Mouse (Mus musculus): Measurements from ENCODE around the gene Notch1. TPM values are rescaled to one million over a fixed set of nuclear protein-coding genes. Genes with fewer than 3 reads are reported as not detected.

The Notch1 gene
- 48.9 and 66.8 TPM in 2 replicates for polyA plus RNA-seq (2014; fragmentation: Nextera tagmentation; extraction: Ambion mirVana)

GRCm38 (mm10) chr2:26516275-26516674, at the start of gene Notch1:
TSS of gene Notch1 (minus strand) at chr2:26516663.
- no peak for ATAC-seq (ENCODE audit: low FRiP score)
- Histone ChIP-seq H3K9me3 (ENCODE audit: control insufficient read depth, low read length) (no peaks in the 10 kb centered on the region), H3K4me1 (replicated peaks; ENCODE audit: control insufficient read depth, insufficient read depth, low read length) (0 out of 2 replicates have a peak, but pooled peaks cover 4% of the 10 kb centered on the region), H3K4me3 (ENCODE audit: low read depth, low read length) (no peak within 1 kb of the TSS), H3K27ac (ENCODE audit: low read depth, low read length) (no peak within 1 kb of the TSS), H3K27me3 (ENCODE audit: control insufficient read depth, insufficient read depth, low read length) (no peaks in the 10 kb centered on the region), H3K4me2 (replicated peaks; ENCODE audit: low read depth, low read length) (no peak within 1 kb of the TSS), H3K36me3 (ENCODE audit: control insufficient read depth, insufficient read depth, low read length) (no peaks in the 10 kb centered on the region), H3K9ac (ENCODE audit: low read depth, low read length) (no peak within 1 kb of the TSS)
- 60% methylated on average over 12 of the region's 12 CpGs for WGBS
- DNase-seq (ENCODE audit: low spot score), result no peak

GRCm38 (mm10) chr2:26566221-26566620, 49.8 kb upstream of the Notch1 start:
- DNase-seq (ENCODE audit: low spot score) (peak; percentile 69), ATAC-seq (ENCODE audit: low FRiP score) (0 out of 2 replicates have a peak, but pooled peaks have one; percentile 38)
- 19% methylated on average over 4 of the region's 4 CpGs for WGBS
- H3K27ac ChIP-seq (ENCODE audit: low read depth, low read length), result no peak overlapping the region
- no peak overlapping the region for H3K4me3 ChIP-seq (ENCODE audit: low read depth, low read length)
- H3K36me3 ChIP-seq (ENCODE audit: control insufficient read depth, insufficient read depth, low read length), result no peaks in the 10 kb centered on the region
- no peak overlapping the region for H3K4me2 ChIP-seq (replicated peaks; ENCODE audit: low read depth, low read length)
- no peaks in the 10 kb centered on the region for H3K9me3 ChIP-seq (ENCODE audit: control insufficient read depth, low read length)
- no peaks in the 10 kb centered on the region for H3K27me3 ChIP-seq (ENCODE audit: control insufficient read depth, insufficient read depth, low read length)
- no peak overlapping the region for H3K9ac ChIP-seq (ENCODE audit: low read depth, low read length)
- no peaks in the 10 kb centered on the region for H3K4me1 ChIP-seq (replicated peaks; ENCODE audit: control insufficient read depth, insufficient read depth, low read length)

GRCm38 (mm10) chr2:26561351-26562016, 45.0 kb upstream of the Notch1 start:
- 0 out of 2 replicates have a peak overlapping the region, but pooled peaks have one; percentile 3 for H3K4me2 ChIP-seq (replicated peaks; ENCODE audit: low read depth, low read length)
- peak; percentile 71; the same call in 1 of the 2 replicates for ATAC-seq (ENCODE audit: low FRiP score)
- H3K27ac ChIP-seq (ENCODE audit: low read depth, low read length), result no peak overlapping the region
- 0 out of 2 replicates have a peak, but pooled peaks cover 4% of the 10 kb centered on the region for H3K4me1 ChIP-seq (replicated peaks; ENCODE audit: control insufficient read depth, insufficient read depth, low read length)
- WGBS, result 48% methylated on average over 6 of the region's 6 CpGs
- H3K4me3 ChIP-seq (ENCODE audit: low read depth, low read length), result no peak overlapping the region
- DNase-seq (ENCODE audit: low spot score), result peak; percentile 67
- H3K36me3 ChIP-seq (ENCODE audit: control insufficient read depth, insufficient read depth, low read length), result no peaks in the 10 kb centered on the region
- no peaks in the 10 kb centered on the region for H3K27me3 ChIP-seq (ENCODE audit: control insufficient read depth, insufficient read depth, low read length)
- H3K9ac ChIP-seq (ENCODE audit: low read depth, low read length), result no peak overlapping the region
- no peaks in the 10 kb centered on the region for H3K9me3 ChIP-seq (ENCODE audit: control insufficient read depth, low read length)

- H3K4me2 ChIP-seq (replicated peaks; ENCODE audit: low read depth, low read length), result no peak overlapping the region
- no peaks in the 10 kb centered on the region for H3K36me3 ChIP-seq (ENCODE audit: control insufficient read depth, insufficient read depth, low read length)
- no peak overlapping the region for H3K9ac ChIP-seq (ENCODE audit: low read depth, low read length)
- no peaks in the 10 kb centered on the region for H3K27me3 ChIP-seq (ENCODE audit: control insufficient read depth, insufficient read depth, low read length)
- ATAC-seq (ENCODE audit: low FRiP score), result no peak
- H3K4me1 ChIP-seq (replicated peaks; ENCODE audit: control insufficient read depth, insufficient read depth, low read length), result 0 out of 2 replicates have a peak, but pooled peaks cover 4% of the 10 kb centered on the region
- H3K27ac ChIP-seq (ENCODE audit: low read depth, low read length), result no peak overlapping the region
- H3K4me3 ChIP-seq (ENCODE audit: low read depth, low read length), result no peak overlapping the region
- 77% methylated on average over 5 of the region's 5 CpGs for WGBS
- no peaks in the 10 kb centered on the region for H3K9me3 ChIP-seq (ENCODE audit: control insufficient read depth, low read length)
- DNase-seq (ENCODE audit: low spot score), result no peak
Measured at GRCm38 (mm10) chr2:26560506-26560905, 44.0 kb upstream of the Notch1 start.

- H3K4me2 ChIP-seq (replicated peaks; ENCODE audit: low read depth, low read length), result no peak overlapping the region
- no peaks in the 10 kb centered on the region for H3K36me3 ChIP-seq (ENCODE audit: control insufficient read depth, insufficient read depth, low read length)
- 73% methylated on average over 4 of the region's 4 CpGs for WGBS
- no peak overlapping the region for H3K4me3 ChIP-seq (ENCODE audit: low read depth, low read length)
- DNase-seq (ENCODE audit: low spot score) (no peak), ATAC-seq (ENCODE audit: low FRiP score) (no peak)
- H3K27me3 ChIP-seq (ENCODE audit: control insufficient read depth, insufficient read depth, low read length), result no peaks in the 10 kb centered on the region
- H3K4me1 ChIP-seq (replicated peaks; ENCODE audit: control insufficient read depth, insufficient read depth, low read length), result 0 out of 2 replicates have a peak, but pooled peaks cover 4% of the 10 kb centered on the region
- no peak overlapping the region for H3K27ac ChIP-seq (ENCODE audit: low read depth, low read length)
- H3K9ac ChIP-seq (ENCODE audit: low read depth, low read length), result no peak overlapping the region
- H3K9me3 ChIP-seq (ENCODE audit: control insufficient read depth, low read length), result no peaks in the 10 kb centered on the region
Measured at GRCm38 (mm10) chr2:26556535-26556993, 40.1 kb upstream of the Notch1 start.

- Histone ChIP-seq H3K4me1 (replicated peaks; ENCODE audit: control insufficient read depth, insufficient read depth, low read length) (no peaks in the 10 kb centered on the region), H3K4me2 (replicated peaks; ENCODE audit: low read depth, low read length) (no peak overlapping the region), H3K27ac (ENCODE audit: low read depth, low read length) (no peak overlapping the region), H3K27me3 (ENCODE audit: control insufficient read depth, insufficient read depth, low read length) (no peaks in the 10 kb centered on the region), H3K9me3 (ENCODE audit: control insufficient read depth, low read length) (no peaks in the 10 kb centered on the region), H3K4me3 (ENCODE audit: low read depth, low read length) (no peak overlapping the region), H3K9ac (ENCODE audit: low read depth, low read length) (no peak overlapping the region), H3K36me3 (ENCODE audit: control insufficient read depth, insufficient read depth, low read length) (no peaks in the 10 kb centered on the region)
- no peak for DNase-seq (ENCODE audit: low spot score)
- 79% methylated on average over 4 of the region's 4 CpGs for WGBS
- ATAC-seq (ENCODE audit: low FRiP score), result no peak
Measured at GRCm38 (mm10) chr2:26555076-26555475, 38.6 kb upstream of the Notch1 start.

GRCm38 (mm10) chr2:26553904-26554303, 37.4 kb upstream of the Notch1 start:
- Histone ChIP-seq H3K36me3 (ENCODE audit: control insufficient read depth, insufficient read depth, low read length) (no peaks in the 10 kb centered on the region), H3K4me3 (ENCODE audit: low read depth, low read length) (no peak overlapping the region), H3K27me3 (ENCODE audit: control insufficient read depth, insufficient read depth, low read length) (no peaks in the 10 kb centered on the region), H3K4me2 (replicated peaks; ENCODE audit: low read depth, low read length) (no peak overlapping the region), H3K27ac (ENCODE audit: low read depth, low read length) (no peak overlapping the region), H3K9ac (ENCODE audit: low read depth, low read length) (no peak overlapping the region), H3K9me3 (ENCODE audit: control insufficient read depth, low read length) (no peaks in the 10 kb centered on the region), H3K4me1 (replicated peaks; ENCODE audit: control insufficient read depth, insufficient read depth, low read length) (no peaks in the 10 kb centered on the region)
- 85% methylated on average over 9 of the region's 9 CpGs for WGBS
- no peak for ATAC-seq (ENCODE audit: low FRiP score)
- no peak for DNase-seq (ENCODE audit: low spot score)

- Histone ChIP-seq H3K4me2 (replicated peaks; ENCODE audit: low read depth, low read length) (no peak overlapping the region), H3K27ac (ENCODE audit: low read depth, low read length) (no peak overlapping the region), H3K27me3 (ENCODE audit: control insufficient read depth, insufficient read depth, low read length) (no peaks in the 10 kb centered on the region), H3K36me3 (ENCODE audit: control insufficient read depth, insufficient read depth, low read length) (no peaks in the 10 kb centered on the region), H3K4me3 (ENCODE audit: low read depth, low read length) (no peak overlapping the region), H3K9ac (ENCODE audit: low read depth, low read length) (no peak overlapping the region), H3K9me3 (ENCODE audit: control insufficient read depth, low read length) (no peaks in the 10 kb centered on the region), H3K4me1 (replicated peaks; ENCODE audit: control insufficient read depth, insufficient read depth, low read length) (peaks cover 7% of the 10 kb centered on the region; the same call in 1 of the 2 replicates)
- DNase-seq (ENCODE audit: low spot score), result no peak
- 90% methylated on average over 2 of the region's 2 CpGs for WGBS
- no peak for ATAC-seq (ENCODE audit: low FRiP score)
Measured at GRCm38 (mm10) chr2:26552066-26552465, 35.6 kb upstream of the Notch1 start.

GRCm38 (mm10) chr2:26551446-26551845, 35.0 kb upstream of the Notch1 start:
- no peak overlapping the region for H3K4me2 ChIP-seq (replicated peaks; ENCODE audit: low read depth, low read length)
- no peak overlapping the region for H3K4me3 ChIP-seq (ENCODE audit: low read depth, low read length)
- H3K4me1 ChIP-seq (replicated peaks; ENCODE audit: control insufficient read depth, insufficient read depth, low read length), result peaks cover 7% of the 10 kb centered on the region; the same call in 1 of the 2 replicates
- H3K9ac ChIP-seq (ENCODE audit: low read depth, low read length), result no peak overlapping the region
- no peaks in the 10 kb centered on the region for H3K27me3 ChIP-seq (ENCODE audit: control insufficient read depth, insufficient read depth, low read length)
- no peak overlapping the region for H3K27ac ChIP-seq (ENCODE audit: low read depth, low read length)
- no peak for ATAC-seq (ENCODE audit: low FRiP score)
- H3K36me3 ChIP-seq (ENCODE audit: control insufficient read depth, insufficient read depth, low read length), result no peaks in the 10 kb centered on the region
- no peaks in the 10 kb centered on the region for H3K9me3 ChIP-seq (ENCODE audit: control insufficient read depth, low read length)
- WGBS, result 78% methylated on average over 8 of the region's 8 CpGs
- no peak for DNase-seq (ENCODE audit: low spot score)

Data from hindbrain, embryonic 11.5 days (tissue).